Mouse (Mus musculus) retina, embryonic 14.5 days (tissue): ENCODE measurements around the gene Cln5.

Experiments used
- DNase-seq: peaks from one replicate; pipeline ENCODE4 v3.0.0-alpha.2; 2015; ENCODE audit warnings: low spot score

Gene Cln5

GRCm38 (mm10) chr14:103112606-103113363 is 42.8 kb downstream of the Cln5 start:
- no peak for DNase-seq

DNA sequence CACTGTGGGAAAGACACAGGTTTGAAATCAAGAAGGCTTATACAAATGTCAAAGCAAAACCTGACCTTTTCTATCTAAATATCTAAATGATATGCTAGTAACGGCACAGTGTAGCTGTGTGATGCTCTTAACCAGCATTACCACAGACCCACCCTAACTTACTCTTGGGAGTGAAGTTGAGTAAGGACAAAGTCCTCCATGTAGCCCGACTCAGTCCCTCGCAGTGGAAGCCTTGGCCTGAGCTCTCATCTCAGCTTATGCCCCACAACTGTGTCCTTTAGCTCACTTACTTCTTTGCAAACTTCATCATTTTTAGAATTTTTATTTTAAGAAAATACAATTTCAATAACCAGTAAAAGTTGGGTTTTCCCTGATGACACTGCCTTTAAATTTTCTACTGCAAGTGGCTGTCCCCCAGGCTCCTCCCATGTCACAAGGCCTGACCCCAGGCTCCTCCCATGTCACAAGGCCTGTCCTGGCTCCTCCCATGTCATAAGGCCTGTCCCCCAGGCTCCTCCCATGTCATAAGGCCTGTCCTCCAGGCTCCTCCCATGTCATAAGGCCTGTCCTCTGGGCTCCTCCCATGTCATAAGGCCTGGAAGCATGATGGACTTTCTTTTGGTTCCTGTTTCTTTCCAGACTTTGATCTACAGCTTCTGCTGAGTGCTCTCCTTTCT is 45.1 kb downstream of the Cln5 start:
- DNase-seq: no peak

DNA sequence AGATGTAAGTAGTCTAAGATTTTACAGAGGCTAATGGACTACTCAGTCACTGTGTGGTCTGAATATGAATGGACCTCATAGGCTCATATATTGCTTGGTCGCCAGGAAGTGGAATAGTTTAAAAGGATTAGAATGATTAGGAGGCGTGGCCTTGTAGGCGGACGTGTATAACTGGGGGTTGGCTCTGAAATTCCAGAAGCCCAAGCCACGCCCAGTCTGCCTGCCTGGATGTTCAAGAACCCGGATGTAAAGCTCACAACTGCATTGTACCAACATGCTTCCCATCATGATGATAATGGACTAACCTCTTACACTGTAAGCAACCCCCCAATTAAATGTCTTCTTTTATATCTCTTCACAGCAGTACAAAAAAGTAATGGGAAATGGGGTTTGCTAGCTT is 55.7 kb downstream of the Cln5 start:
- no peak for DNase-seq
